Mouse (Mus musculus): ENCODE measurements around the gene Mlf2. TPM values are rescaled to one million over a fixed set of nuclear protein-coding genes. Genes with fewer than 3 reads are reported as not detected.

Gene Mlf2
- polyA plus RNA-seq, 1 experiment: 250 TPM

GRCm38 (mm10) chr6:124918331-124918690, 12.9 kb upstream of the Mlf2 start:
- TF ChIP-seq POLR2A (IDR thresholded peaks at IDR 0.05; ENCODE audit: low read depth, low read length) (no peak), CTCF (IDR thresholded peaks at IDR 0.05; ENCODE audit: borderline replicate concordance, insufficient read depth, low read length) (no peak)
- Histone ChIP-seq H3K4me3 (ENCODE audit: insufficient read depth, low read length) (peak overlapping the region; percentile 39), H3K4me1 (ENCODE audit: control insufficient read depth, insufficient read depth, low read length) (peaks cover 4% of the 10 kb centered on the region), H3K27ac (ENCODE audit: insufficient read depth, low read length) (peak overlapping the region; percentile 94)

GRCm38 (mm10) chr6:124918890-124919627, 12.1 kb upstream of the Mlf2 start:
- TF ChIP-seq CTCF (IDR thresholded peaks at IDR 0.05; ENCODE audit: borderline replicate concordance, insufficient read depth, low read length) (no peak), POLR2A (IDR thresholded peaks at IDR 0.05; ENCODE audit: low read depth, low read length) (peak; percentile 42; the same call in 1 of the 2 replicates)
- peak overlapping the region; percentile 94 for H3K27ac ChIP-seq (ENCODE audit: insufficient read depth, low read length)
- H3K4me3 ChIP-seq (ENCODE audit: insufficient read depth, low read length): no peak overlapping the region
- H3K4me1 ChIP-seq (ENCODE audit: control insufficient read depth, insufficient read depth, low read length): peaks cover 4% of the 10 kb centered on the region

DNA sequence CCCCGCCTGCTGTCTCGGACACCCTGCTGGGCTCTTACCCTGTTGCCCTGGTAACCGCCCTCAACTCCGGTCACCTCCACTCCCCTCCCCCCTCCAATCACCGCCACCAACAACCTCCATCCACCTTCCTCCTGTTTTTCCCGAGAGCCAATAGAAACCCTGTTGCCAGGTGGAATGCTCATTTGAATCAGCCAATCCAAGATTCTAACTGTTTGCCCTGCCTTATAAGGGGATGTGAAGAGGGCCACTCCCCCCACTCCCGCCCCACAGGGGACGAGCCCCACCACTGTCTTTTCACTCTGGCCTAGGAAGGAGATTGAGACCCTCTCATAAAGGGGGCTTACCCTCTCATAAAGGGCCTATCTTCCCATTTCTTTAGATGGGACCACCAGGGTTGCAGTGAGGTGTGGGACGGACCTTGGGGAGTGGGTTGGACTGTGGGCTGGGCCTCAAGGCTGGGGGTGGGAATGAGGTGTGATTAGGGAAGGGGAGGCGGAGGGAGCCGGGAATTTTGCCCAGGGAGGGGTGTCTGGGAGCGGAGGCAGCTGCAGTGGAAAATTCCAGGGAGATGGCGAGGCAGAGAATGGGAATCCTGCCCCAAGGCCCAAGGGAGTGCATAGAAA, 11.4 kb upstream of the Mlf2 start, which contains the start of gene Ptms:
Gene Ptms, minus strand, starts transcription at position 409 of the 623 bp plus-strand sequence.
- TF ChIP-seq POLR2A (IDR thresholded peaks at IDR 0.05; ENCODE audit: low read depth, low read length) (peak; percentile 53), CTCF (IDR thresholded peaks at IDR 0.05; ENCODE audit: borderline replicate concordance, insufficient read depth, low read length) (no peak)
- Histone ChIP-seq H3K4me1 (ENCODE audit: control insufficient read depth, insufficient read depth, low read length) (peaks cover 4% of the 10 kb centered on the region), H3K27ac (ENCODE audit: insufficient read depth, low read length) (peak within 1 kb of the TSS; percentile 95), H3K4me3 (ENCODE audit: insufficient read depth, low read length) (no peak within 1 kb of the TSS)

GRCm38 (mm10) chr6:124920318-124921085, 10.7 kb upstream of the Mlf2 start:
- TF ChIP-seq POLR2A (IDR thresholded peaks at IDR 0.05; ENCODE audit: low read depth, low read length): 0 out of 2 replicates have a peak, but pooled peaks have one; percentile 25
- no peak for TF ChIP-seq CTCF (IDR thresholded peaks at IDR 0.05; ENCODE audit: borderline replicate concordance, insufficient read depth, low read length)
- Histone ChIP-seq H3K4me1 (ENCODE audit: control insufficient read depth, insufficient read depth, low read length) (peaks cover 4% of the 10 kb centered on the region), H3K4me3 (ENCODE audit: insufficient read depth, low read length) (no peak overlapping the region), H3K27ac (ENCODE audit: insufficient read depth, low read length) (peak overlapping the region; percentile 95)

DNA sequence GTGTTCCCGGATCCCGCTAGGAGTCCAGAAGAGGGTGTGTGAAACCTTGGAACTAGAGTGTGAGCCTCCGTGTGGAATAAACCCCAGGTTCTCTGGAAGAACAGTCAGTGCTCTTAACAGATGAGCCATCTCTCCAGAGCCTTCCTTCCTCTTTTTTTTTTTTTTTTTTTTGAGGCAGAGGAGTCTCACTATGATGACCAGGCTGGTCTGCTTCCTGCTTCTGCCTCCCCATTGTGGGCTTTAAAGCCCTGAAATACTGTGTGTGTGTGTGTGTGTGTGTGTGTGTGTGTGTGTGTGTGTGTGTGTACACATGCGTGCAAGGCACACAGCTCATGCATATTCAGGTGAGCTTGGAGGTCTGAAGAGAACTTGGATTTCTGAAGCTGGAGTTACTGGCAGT, 9.6 kb upstream of the Mlf2 start:
- H3K27ac ChIP-seq (ENCODE audit: insufficient read depth, low read length): peak overlapping the region; percentile 95; the same call in 1 of the 2 replicates
- TF ChIP-seq CTCF (IDR thresholded peaks at IDR 0.05; ENCODE audit: borderline replicate concordance, insufficient read depth, low read length) (no peak), POLR2A (IDR thresholded peaks at IDR 0.05; ENCODE audit: low read depth, low read length) (no peak)
- peaks cover 10% of the 10 kb centered on the region for H3K4me1 ChIP-seq (ENCODE audit: control insufficient read depth, insufficient read depth, low read length)

DNA sequence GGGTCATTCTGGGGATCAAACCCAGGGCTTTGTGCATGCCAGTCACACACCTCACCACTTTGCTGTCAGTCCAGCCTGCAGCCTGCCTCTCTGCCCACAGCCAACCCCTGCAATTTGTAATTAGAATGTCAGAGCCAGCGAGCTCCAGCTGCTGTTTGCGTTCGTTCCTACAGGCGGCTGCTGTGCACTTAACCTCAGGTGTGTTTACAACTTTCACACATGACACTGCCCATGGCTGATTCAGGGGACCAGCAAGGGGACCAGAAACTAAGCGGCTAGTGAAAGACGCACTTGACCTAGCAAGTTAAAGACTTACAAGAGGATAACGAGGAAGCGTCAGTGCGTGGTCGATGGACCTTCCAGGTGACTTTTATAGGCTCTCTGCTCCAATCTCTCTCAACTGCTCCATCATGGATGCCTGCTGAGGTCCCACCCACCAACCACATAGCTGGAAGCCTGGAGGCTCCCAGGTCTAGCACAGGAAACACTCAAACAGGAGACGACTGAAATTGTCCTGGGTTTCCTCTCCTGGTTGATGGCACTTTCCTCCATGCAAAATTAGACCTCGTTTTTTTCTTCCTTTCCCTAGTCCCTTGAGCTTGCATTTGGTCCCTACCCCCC, 5.9 kb upstream of the Mlf2 start:
- no peak for TF ChIP-seq CTCF (IDR thresholded peaks at IDR 0.05; ENCODE audit: borderline replicate concordance, insufficient read depth, low read length)
- TF ChIP-seq POLR2A (IDR thresholded peaks at IDR 0.05; ENCODE audit: low read depth, low read length): no peak
- H3K4me3 ChIP-seq (ENCODE audit: insufficient read depth, low read length): no peak overlapping the region
- peaks cover 10% of the 10 kb centered on the region for H3K4me1 ChIP-seq (ENCODE audit: control insufficient read depth, insufficient read depth, low read length)
- no peak overlapping the region for H3K27ac ChIP-seq (ENCODE audit: insufficient read depth, low read length)

More for the DNA sequence above, 9.6 kb upstream of the Mlf2 start:
- no peak overlapping the region for H3K4me3 ChIP-seq (ENCODE audit: insufficient read depth, low read length)

DNA sequence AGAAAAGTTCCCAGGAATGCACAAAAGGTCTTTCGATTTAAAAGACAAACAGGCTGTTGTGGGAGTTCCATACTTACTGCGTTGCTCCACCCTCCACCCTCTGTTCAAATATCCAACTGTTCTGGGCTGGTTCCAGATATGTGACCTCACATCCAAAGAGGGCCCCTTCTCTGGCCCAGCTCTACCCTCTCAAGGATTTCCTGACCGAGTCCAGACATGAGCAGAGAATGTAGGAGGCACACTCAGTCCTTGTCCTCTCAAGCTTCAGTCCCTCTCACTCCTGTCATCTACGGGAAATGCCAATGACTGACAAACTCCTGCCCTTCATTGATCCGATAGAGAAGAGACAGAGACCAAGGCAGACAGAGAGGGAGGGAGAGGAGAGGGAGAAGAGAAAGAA, 5.2 kb upstream of the Mlf2 start:
- Histone ChIP-seq H3K4me1 (ENCODE audit: control insufficient read depth, insufficient read depth, low read length) (peaks cover 6% of the 10 kb centered on the region), H3K27ac (ENCODE audit: insufficient read depth, low read length) (no peak overlapping the region)
- TF ChIP-seq POLR2A (IDR thresholded peaks at IDR 0.05; ENCODE audit: low read depth, low read length) (peak; percentile 29; the same call in 1 of the 2 replicates), CTCF (IDR thresholded peaks at IDR 0.05; ENCODE audit: borderline replicate concordance, insufficient read depth, low read length) (no peak)

DNA sequence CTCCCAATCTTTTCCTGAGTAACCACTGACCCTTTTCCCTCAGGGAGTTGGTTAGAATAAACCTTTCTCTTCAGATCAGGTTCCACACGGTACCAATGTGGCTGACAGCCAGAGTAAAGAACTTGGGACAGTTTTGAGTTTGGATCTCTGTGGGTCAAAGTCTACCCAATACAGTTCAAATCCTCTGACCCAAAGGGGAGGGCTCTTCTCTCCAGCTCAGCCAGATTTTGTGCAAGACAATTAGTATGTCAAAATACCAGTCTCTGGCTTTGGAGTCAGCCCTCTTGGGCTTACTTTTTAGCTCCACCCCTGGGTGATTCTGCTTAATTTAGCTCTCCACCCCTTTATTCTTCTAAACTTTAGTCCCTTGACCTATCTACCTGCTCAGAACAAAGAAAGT, 955 bp upstream of the Mlf2 start:
- peak overlapping the region; percentile 15 for H3K4me3 ChIP-seq (ENCODE audit: insufficient read depth, low read length)
- TF ChIP-seq CTCF (IDR thresholded peaks at IDR 0.05; ENCODE audit: borderline replicate concordance, insufficient read depth, low read length) (no peak), POLR2A (IDR thresholded peaks at IDR 0.05; ENCODE audit: low read depth, low read length) (no peak)
- peaks cover 6% of the 10 kb centered on the region for H3K4me1 ChIP-seq (ENCODE audit: control insufficient read depth, insufficient read depth, low read length)
- peak overlapping the region; percentile 89 for H3K27ac ChIP-seq (ENCODE audit: insufficient read depth, low read length)

More for the DNA sequence above, 5.2 kb upstream of the Mlf2 start:
- H3K4me3 ChIP-seq (ENCODE audit: insufficient read depth, low read length): no peak overlapping the region

Data from embryonic fibroblast, embryonic 13.5 days (primary cell).